In genomic region chr9:69246225-69246624, GRCm38 (mm10) we compare ENCODE assay signal across 30 mouse cellular contexts.
DNase-seq lines count a peak whose midpoint lies in the region; ATAC-seq and TF ChIP-seq lines count a peak whose summit lies in the region.
"Had no signal": no experiment of that assay in that cellular context is flagged by ENCODE, and none has a peak within 500 bp of the region (broad histone marks: within the 10 kb centered on the region; RNA-seq: fewer than 3 reads in every experiment).

No protein-coding gene starts in this region.

- no peak overlapping the region for H3K4me2 ChIP-seq in hindbrain, postnatal 0 days (ENCODE audit: low read depth, low read length)
- no peak overlapping the region for H3K4me2 ChIP-seq in hindbrain, embryonic 13.5 days
- H3K4me2 ChIP-seq: embryonic facial prominence, embryonic 12.5 days; forebrain, embryonic 13.5 days; heart, embryonic 12.5 days; heart, embryonic 15.5 days; hindbrain, embryonic 14.5 days had no signal

- no peaks in the 10 kb centered on the region for H3K27me3 ChIP-seq in hindbrain, postnatal 0 days (ENCODE audit: insufficient read depth, low read length)
- H3K27me3 ChIP-seq in hindbrain, embryonic 13.5 days: no peaks in the 10 kb centered on the region
- H3K27me3 ChIP-seq: CH12.LX; embryonic facial prominence, embryonic 12.5 days; forebrain, embryonic 13.5 days; heart, embryonic 12.5 days; heart, embryonic 15.5 days had no signal

- H3K36me3 ChIP-seq in hindbrain, postnatal 0 days (ENCODE audit: insufficient read depth, low read length): no peaks in the 10 kb centered on the region
- H3K36me3 ChIP-seq in hindbrain, embryonic 13.5 days: no peaks in the 10 kb centered on the region
- H3K36me3 ChIP-seq: embryonic facial prominence, embryonic 12.5 days; G1E; heart, embryonic 12.5 days; heart, embryonic 15.5 days; hindbrain, embryonic 10.5 days had no signal

- H3K9ac ChIP-seq in hindbrain, postnatal 0 days (replicated peaks; ENCODE audit: low read length): no peak overlapping the region
- no peak overlapping the region for H3K9ac ChIP-seq in hindbrain, embryonic 13.5 days
- H3K9ac ChIP-seq: embryonic facial prominence, embryonic 12.5 days; forebrain, embryonic 13.5 days; forebrain, postnatal 0 days; heart, embryonic 12.5 days; heart, embryonic 15.5 days; hindbrain, embryonic 14.5 days had no signal

- no peak for TF ChIP-seq CTCF in hindbrain, postnatal 0 days (IDR thresholded peaks at IDR 0.05; ENCODE audit: low read depth)

- no peak overlapping the region for H3K27ac ChIP-seq in hindbrain, postnatal 0 days
- no peak overlapping the region for H3K27ac ChIP-seq in hindbrain, embryonic 13.5 days
- H3K27ac ChIP-seq: embryonic facial prominence, embryonic 12.5 days; forebrain, embryonic 13.5 days; gastrocnemius, adult 2 months; heart, embryonic 15.5 days; hindbrain, embryonic 10.5 days; hindbrain, embryonic 14.5 days had no signal

- no peak overlapping the region for H3K4me3 ChIP-seq in hindbrain, postnatal 0 days (ENCODE audit: low read length)
- no peak overlapping the region for H3K4me3 ChIP-seq in hindbrain, embryonic 13.5 days
- H3K4me3 ChIP-seq: embryonic facial prominence, embryonic 12.5 days; erythroblast, embryonic 14.5 days; forebrain, embryonic 13.5 days; gastrocnemius, adult 2 months; heart, embryonic 12.5 days; heart, embryonic 15.5 days; hindbrain, embryonic 10.5 days had no signal

- 70% methylated on average over 3 of the region's 3 CpGs for WGBS in hindbrain, postnatal 0 days
- 69% methylated on average over 3 of the region's 3 CpGs for WGBS in hindbrain, embryonic 13.5 days

- DNase-seq in cerebellum, adult 18-20 months: peak; percentile 12 to 18
- no peak for DNase-seq in cerebellum, adult 11 months
- DNase-seq in cerebellum, postnatal 25 days: peak; percentile 17 to 34
- DNase-seq in cerebellum, postnatal 36 days: no peak
- DNase-seq in hindbrain, postnatal 0 days (ENCODE audit: low spot score): peak; percentile 24
- DNase-seq in brain, adult 2 months (ENCODE audit: low read depth, low spot score): peak; percentile 42
- no peak for DNase-seq in kidney, postnatal 25 days
- DNase-seq: adrenal gland, postnatal 10 days; adrenal gland, postnatal 36 days; B cell, adult 2 months; cerebellum, adult 9-11 months; forebrain, postnatal 0 days; gastrocnemius, adult 2 months; gastrocnemius, postnatal 14 days; heart, adult 11 months; heart, postnatal 10 days; heart, postnatal 36 days; kidney, adult 2 months had no signal

- ATAC-seq in hindbrain, postnatal 0 days: no peak
- no peak for ATAC-seq in hindbrain, embryonic 13.5 days (ENCODE audit: low FRiP score)
- ATAC-seq: forebrain, embryonic 13.5 days; forebrain, postnatal 0 days; intestine, postnatal 0 days; Patski had no signal

- H3K9me3 ChIP-seq in hindbrain, postnatal 0 days (ENCODE audit: low read length): no peaks in the 10 kb centered on the region
- no peaks in the 10 kb centered on the region for H3K9me3 ChIP-seq in hindbrain, embryonic 13.5 days
- H3K9me3 ChIP-seq: embryonic facial prominence, embryonic 12.5 days; forebrain, embryonic 13.5 days; heart, embryonic 12.5 days; heart, embryonic 15.5 days; hindbrain, embryonic 10.5 days had no signal

- H3K4me1 ChIP-seq in hindbrain, postnatal 0 days (ENCODE audit: insufficient read depth, low read length): no peaks in the 10 kb centered on the region
- peaks cover 18% of the 10 kb centered on the region for H3K4me1 ChIP-seq in hindbrain, embryonic 13.5 days (replicated peaks)

Comparison
In these comparisons a context has a peak if more than half of its experiments do, and no peak if none do; other contexts are left out.
1. DNase-seq: peak in cerebellum, adult 18-20 months (2 of 2), cerebellum, postnatal 25 days (2 of 2), hindbrain, postnatal 0 days (single experiment) and brain, adult 2 months (single experiment); none in cerebellum, adult 11 months (single experiment), cerebellum, postnatal 36 days (0 of 2) and kidney, postnatal 25 days (0 of 2).